Mouse (Mus musculus): ENCODE measurements around the gene Atp5s. TPM values are rescaled to one million over a fixed set of nuclear protein-coding genes. Genes with fewer than 3 reads are reported as not detected.

The Atp5s gene
- 28.3 and 28.8 TPM in 2 replicates for polyA plus RNA-seq (2015; fragmentation: Nextera tagmentation; extraction: Ambion mirVana)

GRCm38 (mm10) chr12:69724711-69725460, at the start of gene Atp5s, which contains the start of gene L2hgdh:
Atp5s (plus strand) TSS chr12:69724950.
L2hgdh (minus strand) TSS chr12:69724873.
- peak; percentile 92 for ATAC-seq (ENCODE audit: insufficient number of reproducible peaks, low FRiP score, low TSS enrichment, low read depth)
- H3K4me1 ChIP-seq = peaks cover 13% of the 10 kb centered on the region
- under 1% methylated on average over 60 of the region's 60 CpGs for WGBS

GRCm38 (mm10) chr12:69676157-69676556, 48.6 kb upstream of the Atp5s start:
- WGBS = 80% methylated on average over 4 of the region's 4 CpGs

More at GRCm38 (mm10) chr12:69724711-69725460, at the start of gene Atp5s, which contains the start of gene L2hgdh:
- Histone ChIP-seq H3K4me2 (peak within 1 kb of the TSS; percentile 88), H3K36me3 (peaks cover 3% of the 10 kb centered on the region), H3K27me3 (no peaks in the 10 kb centered on the region), H3K9me3 (no peaks in the 10 kb centered on the region), H3K4me3 (peak within 1 kb of the TSS; percentile 87), H3K27ac (peak within 1 kb of the TSS; percentile 91), H3K9ac (peak within 1 kb of the TSS; percentile 74)

GRCm38 (mm10) chr12:69680635-69681565, 43.9 kb upstream of the Atp5s start:
- peak; percentile 42 for ATAC-seq (ENCODE audit: insufficient number of reproducible peaks, low FRiP score, low TSS enrichment, low read depth)
- Histone ChIP-seq H3K9me3 (no peaks in the 10 kb centered on the region), H3K36me3 (no peaks in the 10 kb centered on the region), H3K27me3 (no peaks in the 10 kb centered on the region), H3K9ac (peak overlapping the region; percentile 98), H3K4me1 (peaks cover 20% of the 10 kb centered on the region), H3K4me2 (peak overlapping the region; percentile 67), H3K4me3 (peak overlapping the region; percentile 66), H3K27ac (peak overlapping the region; percentile 97)
- under 1% methylated on average over 55 of the region's 56 CpGs for WGBS

More at GRCm38 (mm10) chr12:69676157-69676556, 48.6 kb upstream of the Atp5s start:
- Histone ChIP-seq H3K4me3 (no peak overlapping the region), H3K36me3 (peaks cover 4% of the 10 kb centered on the region; the same call in 1 of the 2 replicates), H3K9me3 (no peaks in the 10 kb centered on the region), H3K27ac (no peak overlapping the region), H3K4me2 (no peak overlapping the region), H3K9ac (no peak overlapping the region), H3K4me1 (peaks cover 17% of the 10 kb centered on the region), H3K27me3 (no peaks in the 10 kb centered on the region)
- no peak for ATAC-seq (ENCODE audit: insufficient number of reproducible peaks, low FRiP score, low TSS enrichment, low read depth)

- Histone ChIP-seq H3K27me3 (no peaks in the 10 kb centered on the region), H3K9me3 (no peaks in the 10 kb centered on the region), H3K9ac (peak within 1 kb of the TSS; percentile 98), H3K4me3 (peak within 1 kb of the TSS; percentile 66), H3K36me3 (no peaks in the 10 kb centered on the region), H3K4me1 (peaks cover 20% of the 10 kb centered on the region), H3K27ac (peak within 1 kb of the TSS; percentile 97), H3K4me2 (peak within 1 kb of the TSS; percentile 67)
- ATAC-seq (ENCODE audit: insufficient number of reproducible peaks, low FRiP score, low TSS enrichment, low read depth) = peak; percentile 80
- WGBS = under 1% methylated on average over 40 of the region's 85 CpGs
Observed at GRCm38 (mm10) chr12:69681566-69682061, 43.1 kb upstream of the Atp5s start, which contains the start of gene Sos2. Sos2 (minus strand) TSS chr12:69681852.

- no peaks in the 10 kb centered on the region for H3K27me3 ChIP-seq
- peak overlapping the region; percentile 98 for H3K9ac ChIP-seq
- peak overlapping the region; percentile 66 for H3K4me3 ChIP-seq
- peak overlapping the region; percentile 97 for H3K27ac ChIP-seq
- WGBS = under 1% methylated on average over 29 of the region's 54 CpGs
- no peaks in the 10 kb centered on the region for H3K9me3 ChIP-seq
- H3K4me2 ChIP-seq = peak overlapping the region; percentile 67
- peaks cover 20% of the 10 kb centered on the region for H3K4me1 ChIP-seq
- peak; percentile 83 for ATAC-seq (ENCODE audit: insufficient number of reproducible peaks, low FRiP score, low TSS enrichment, low read depth)
- H3K36me3 ChIP-seq = no peaks in the 10 kb centered on the region
Observed at GRCm38 (mm10) chr12:69682065-69682787, 42.5 kb upstream of the Atp5s start.

GRCm38 (mm10) chr12:69682788-69683419, 41.8 kb upstream of the Atp5s start:
- Histone ChIP-seq H3K4me3 (peak overlapping the region; percentile 66), H3K9ac (no peak overlapping the region)
- no peak for ATAC-seq (ENCODE audit: insufficient number of reproducible peaks, low FRiP score, low TSS enrichment, low read depth)

GRCm38 (mm10) chr12:69683537-69683936, 41.2 kb upstream of the Atp5s start:
- no peak overlapping the region for H3K9ac ChIP-seq
- H3K27ac ChIP-seq = no peak overlapping the region
- H3K4me3 ChIP-seq = no peak overlapping the region
- no peak for ATAC-seq (ENCODE audit: insufficient number of reproducible peaks, low FRiP score, low TSS enrichment, low read depth)
- H3K36me3 ChIP-seq = no peaks in the 10 kb centered on the region
- no peaks in the 10 kb centered on the region for H3K27me3 ChIP-seq
- peak overlapping the region; percentile 67; the same call in 1 of the 2 replicates for H3K4me2 ChIP-seq
- peaks cover 24% of the 10 kb centered on the region for H3K4me1 ChIP-seq
- WGBS = 23% methylated on average over 10 of the region's 10 CpGs
- no peaks in the 10 kb centered on the region for H3K9me3 ChIP-seq

More at GRCm38 (mm10) chr12:69682788-69683419, 41.8 kb upstream of the Atp5s start:
- no peaks in the 10 kb centered on the region for H3K27me3 ChIP-seq
- no peaks in the 10 kb centered on the region for H3K36me3 ChIP-seq
- H3K4me1 ChIP-seq = peaks cover 20% of the 10 kb centered on the region
- H3K9me3 ChIP-seq = no peaks in the 10 kb centered on the region
- H3K27ac ChIP-seq = peak overlapping the region; percentile 54; the same call in 1 of the 2 replicates
- 31% methylated on average over 14 of the region's 14 CpGs for WGBS
- H3K4me2 ChIP-seq = peak overlapping the region; percentile 67

GRCm38 (mm10) chr12:69688368-69688767, 36.4 kb upstream of the Atp5s start:
- no peaks in the 10 kb centered on the region for H3K9me3 ChIP-seq
- H3K4me2 ChIP-seq = no peak overlapping the region
- H3K9ac ChIP-seq = no peak overlapping the region
- ATAC-seq (ENCODE audit: insufficient number of reproducible peaks, low FRiP score, low TSS enrichment, low read depth) = no peak
- H3K4me3 ChIP-seq = no peak overlapping the region
- H3K27ac ChIP-seq = peak overlapping the region; percentile 11; the same call in 1 of the 2 replicates
- H3K36me3 ChIP-seq = no peaks in the 10 kb centered on the region; the same call in 1 of the 2 replicates
- no peaks in the 10 kb centered on the region for H3K27me3 ChIP-seq
- H3K4me1 ChIP-seq = peaks cover 8% of the 10 kb centered on the region
- WGBS = 25% methylated on average over 2 of the region's 2 CpGs

- Histone ChIP-seq H3K4me3 (no peak overlapping the region), H3K4me1 (peaks cover 4% of the 10 kb centered on the region; the same call in 1 of the 2 replicates), H3K27me3 (no peaks in the 10 kb centered on the region), H3K4me2 (no peak overlapping the region), H3K36me3 (no peaks in the 10 kb centered on the region; the same call in 1 of the 2 replicates), H3K9me3 (no peaks in the 10 kb centered on the region), H3K27ac (0 out of 2 replicates have a peak overlapping the region, but pooled peaks have one; percentile 38), H3K9ac (no peak overlapping the region)
- ATAC-seq (ENCODE audit: insufficient number of reproducible peaks, low FRiP score, low TSS enrichment, low read depth) = no peak
Observed at GRCm38 (mm10) chr12:69689094-69689493, 35.7 kb upstream of the Atp5s start.

GRCm38 (mm10) chr12:69690714-69691113, 34.0 kb upstream of the Atp5s start:
- H3K4me1 ChIP-seq = peaks cover 4% of the 10 kb centered on the region; the same call in 1 of the 2 replicates
- no peak overlapping the region for H3K27ac ChIP-seq
- no peak overlapping the region for H3K9ac ChIP-seq
- no peak for ATAC-seq (ENCODE audit: insufficient number of reproducible peaks, low FRiP score, low TSS enrichment, low read depth)
- no peaks in the 10 kb centered on the region; the same call in 1 of the 2 replicates for H3K36me3 ChIP-seq
- no peak overlapping the region for H3K4me3 ChIP-seq
- no peaks in the 10 kb centered on the region for H3K9me3 ChIP-seq
- WGBS = 91% methylated on average over 4 of the region's 4 CpGs
- no peak overlapping the region for H3K4me2 ChIP-seq
- H3K27me3 ChIP-seq = no peaks in the 10 kb centered on the region
